Mouse (Mus musculus) forelimb bud, embryonic 11.5 days (tissue): ENCODE measurements around the gene Trpm7.
"Not testable (repeated sequence)": the region's sequence is repeated elsewhere in the genome, so short reads cannot be mapped to it uniquely, and the experiment has no call there.

Experiments used
- DNase-seq: peaks from one replicate; pipeline ENCODE4 v3.0.0-alpha.2; 2012; ENCODE audit warnings: low read depth, low spot score

Gene Trpm7

DNA sequence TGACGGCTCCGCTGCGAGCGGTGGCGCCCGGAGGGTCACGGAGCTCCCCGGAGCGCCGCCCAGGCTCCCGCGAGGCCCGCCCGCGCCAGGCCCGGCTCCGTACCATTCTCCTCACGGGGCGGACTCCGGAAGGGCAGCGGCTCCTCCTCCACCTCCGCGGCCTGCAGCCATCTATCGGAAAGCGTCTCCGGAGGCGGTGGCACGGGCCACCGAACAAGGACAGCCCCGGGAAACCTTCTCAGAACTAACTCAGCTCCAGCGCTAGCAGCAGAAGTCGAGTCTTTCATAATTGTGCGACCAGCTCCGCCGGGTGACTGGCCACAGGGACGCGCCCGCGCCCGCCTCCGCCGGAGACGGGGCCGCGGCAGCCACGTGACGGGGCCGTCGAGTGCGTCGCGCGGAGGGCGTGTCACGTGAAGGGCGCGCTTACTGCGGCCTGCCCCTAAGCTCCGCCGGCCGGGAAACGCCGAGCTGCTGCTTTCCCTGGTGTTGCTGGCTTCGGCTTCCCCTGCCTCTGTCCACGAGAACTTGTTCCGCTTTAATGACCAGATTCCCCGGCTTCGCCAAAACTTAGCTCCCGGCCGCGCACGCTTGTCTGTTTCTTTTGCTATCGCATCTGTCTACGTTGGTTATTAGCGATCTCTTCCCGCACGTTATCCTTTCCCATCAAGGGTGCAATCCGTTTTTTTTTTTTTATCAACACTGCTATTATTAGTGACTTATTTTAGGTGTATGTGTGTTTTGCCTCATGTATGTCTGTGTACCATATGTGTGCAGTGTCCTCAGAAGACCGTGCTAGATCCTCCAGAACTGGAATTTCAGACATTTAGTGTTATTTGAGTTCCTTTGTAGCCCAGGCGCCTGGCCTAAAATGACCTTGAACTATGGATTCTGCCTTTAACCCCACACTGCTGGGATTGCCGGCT is at the start of gene Trpm7:
Gene Trpm7 (minus strand): TSS at position 360 of the 926 bp plus-strand sequence.
- peak; percentile 92 for DNase-seq

DNA sequence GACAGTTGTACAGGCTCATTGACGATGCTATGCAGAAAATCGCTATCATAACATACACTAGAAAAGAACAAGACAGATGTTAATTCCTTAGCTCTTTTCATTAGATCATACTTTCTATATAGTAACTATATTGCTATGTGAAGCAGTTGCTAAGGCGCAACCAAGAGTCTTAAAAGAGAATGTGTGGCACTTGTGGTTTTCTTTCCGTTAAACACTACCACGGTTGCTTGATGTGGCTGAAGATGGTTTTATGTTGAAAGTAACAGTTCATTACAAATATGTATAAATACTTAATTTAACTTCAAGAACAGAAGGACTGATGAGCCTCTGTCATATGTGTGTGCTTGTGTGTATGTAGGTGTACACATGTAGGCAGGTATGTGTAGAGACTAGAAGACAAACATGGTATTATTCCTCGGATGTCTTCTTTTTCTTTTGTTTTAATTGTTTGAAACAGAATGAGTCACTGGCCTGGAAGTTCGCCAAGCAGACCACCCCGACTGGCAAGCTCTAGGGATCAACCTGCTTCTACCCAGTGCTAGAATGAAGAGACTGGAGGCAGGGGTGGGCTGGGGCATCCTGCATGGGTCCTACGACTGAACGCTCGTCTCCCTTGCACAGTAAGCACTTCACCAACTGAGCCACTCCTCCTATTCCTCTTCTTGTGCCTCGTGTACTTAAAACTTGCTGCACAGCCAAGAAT is 44.5 kb upstream of the Trpm7 start:
- no peak for DNase-seq

DNA sequence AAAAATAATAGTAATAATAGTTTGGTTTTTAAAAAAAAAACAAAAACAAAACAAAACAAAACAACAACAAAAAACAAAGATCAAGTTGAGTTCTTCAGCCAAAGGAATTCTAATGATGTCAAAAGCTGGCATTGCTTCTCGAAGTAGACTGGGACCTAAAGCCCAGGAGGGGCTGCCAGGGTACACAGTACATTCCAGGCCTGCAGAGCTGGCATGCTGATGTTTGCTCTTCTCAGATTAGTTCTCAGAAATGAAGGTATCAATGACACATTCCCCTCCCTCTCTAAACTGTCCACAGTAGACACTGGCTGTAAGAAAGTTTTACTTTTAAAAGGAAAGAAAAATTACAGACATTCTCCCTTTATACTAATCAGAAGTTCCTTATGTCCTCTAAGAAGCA is 40.2 kb upstream of the Trpm7 start:
- no peak for DNase-seq

DNA sequence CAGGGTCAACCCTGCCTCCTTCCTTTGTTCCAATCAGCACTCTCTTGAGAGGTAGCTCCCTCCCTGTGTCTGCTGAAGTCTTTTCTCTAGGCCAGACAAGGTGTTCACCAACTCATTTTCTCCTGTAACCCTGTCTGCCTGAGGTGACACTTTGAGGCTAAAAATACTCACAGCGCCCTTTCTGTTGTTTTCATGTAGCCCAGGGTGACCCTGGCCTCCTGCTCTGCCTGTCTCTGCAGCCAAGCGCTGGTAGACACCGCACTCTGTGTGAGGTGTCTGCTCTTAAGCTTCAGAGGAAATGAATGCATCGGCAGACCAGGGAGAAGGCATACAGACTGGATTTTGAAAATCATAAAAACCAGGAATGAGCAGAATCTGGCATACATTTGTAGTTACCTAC is 38.1 kb upstream of the Trpm7 start:
- no peak for DNase-seq

DNA sequence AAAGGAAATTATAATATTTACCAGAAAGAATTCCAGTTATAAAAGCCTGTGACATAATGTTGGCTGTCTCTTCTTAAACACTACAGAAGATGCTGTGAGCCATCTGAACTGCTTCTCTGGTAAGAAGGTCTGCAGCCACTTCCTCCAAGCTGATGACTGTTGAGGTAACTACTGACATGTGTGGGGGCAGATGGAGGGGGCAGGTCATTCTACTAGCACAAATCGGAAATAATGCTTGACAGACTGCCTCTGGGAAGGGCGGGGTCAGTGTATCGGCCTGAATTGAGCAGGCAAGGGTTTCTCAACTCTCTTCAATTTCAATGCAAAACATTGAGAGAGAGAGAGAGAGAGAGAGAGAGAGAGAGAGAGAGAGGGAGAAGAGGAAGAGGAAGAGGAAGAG is 28.1 kb upstream of the Trpm7 start:
- no peak for DNase-seq

DNA sequence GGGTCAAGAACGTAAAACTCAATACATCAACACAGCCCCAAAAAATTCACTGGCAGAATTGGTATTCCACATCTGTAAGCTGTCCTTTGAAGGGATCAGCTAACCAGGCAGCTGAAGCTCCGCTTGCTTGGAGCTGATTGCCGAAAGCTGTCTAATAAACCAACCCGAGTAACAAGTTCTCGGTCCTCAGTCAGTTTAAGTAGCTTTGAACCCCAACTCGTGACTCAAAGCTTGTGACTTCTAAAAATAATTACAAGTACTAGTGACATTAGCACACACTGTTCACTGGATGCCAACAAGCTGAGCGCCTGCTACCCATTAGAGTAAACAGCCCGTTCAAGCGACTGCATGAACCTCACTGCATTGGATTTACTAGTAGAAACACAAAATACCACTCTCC is 21.5 kb upstream of the Trpm7 start:
- no peak for DNase-seq

DNA sequence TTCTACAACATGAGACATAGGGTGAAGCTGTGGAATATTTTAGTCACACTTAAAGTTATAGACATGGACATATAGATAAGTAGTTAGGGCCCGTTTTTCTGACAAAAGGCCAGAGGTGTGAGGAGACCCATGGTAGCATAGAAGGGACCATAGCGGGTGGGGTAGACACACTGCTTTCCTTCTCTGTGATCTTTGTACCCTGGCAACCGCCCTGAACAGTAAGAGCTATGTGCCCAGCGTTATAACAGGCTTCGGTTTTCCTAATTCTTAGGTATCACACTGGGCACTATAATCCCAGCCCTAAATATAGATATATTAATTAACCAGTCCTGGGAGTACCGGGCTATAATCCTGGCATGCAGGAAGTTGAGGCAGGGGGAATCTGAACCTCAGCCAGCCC is 20.9 kb upstream of the Trpm7 start:
- DNase-seq = no peak

DNA sequence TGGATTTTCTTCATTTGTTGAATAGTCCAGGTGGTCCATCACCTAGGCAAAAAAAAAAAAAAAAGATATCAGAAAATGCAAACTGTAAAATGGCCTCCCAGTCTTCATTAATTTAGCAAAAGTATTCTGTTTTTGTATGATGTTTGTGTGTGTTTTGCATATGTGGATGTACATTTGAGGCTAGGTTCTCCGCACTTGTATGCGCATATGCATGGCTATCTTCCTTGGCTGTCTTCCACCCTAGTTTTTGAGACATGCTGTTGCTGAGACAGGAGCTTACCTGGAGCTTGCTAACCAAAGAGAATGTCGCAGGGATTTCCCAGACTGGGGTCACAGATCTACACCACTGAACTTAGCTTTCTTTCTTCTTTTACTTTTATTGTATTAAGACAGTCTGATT is 18.2 kb upstream of the Trpm7 start:
- DNase-seq = no peak

DNA sequence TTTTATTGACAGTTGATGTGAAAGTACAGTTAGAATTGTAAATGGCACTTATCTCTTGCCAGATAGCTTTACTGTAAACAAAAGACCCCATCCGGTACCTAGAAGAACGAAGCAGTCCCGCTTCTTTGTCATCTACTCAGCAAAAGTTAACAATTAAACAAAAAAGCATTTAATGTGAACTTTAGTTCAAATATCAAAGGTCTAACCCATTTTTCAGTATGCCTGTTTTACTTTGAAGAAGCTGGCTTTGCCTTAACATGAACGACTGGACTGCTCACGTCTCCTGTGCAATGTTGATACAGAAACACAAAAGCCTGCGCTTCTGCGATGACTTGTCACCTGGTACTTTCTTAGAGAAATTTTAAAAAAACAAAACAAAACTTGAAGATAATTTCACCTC is 16.3 kb upstream of the Trpm7 start:
- DNase-seq = no peak

DNA sequence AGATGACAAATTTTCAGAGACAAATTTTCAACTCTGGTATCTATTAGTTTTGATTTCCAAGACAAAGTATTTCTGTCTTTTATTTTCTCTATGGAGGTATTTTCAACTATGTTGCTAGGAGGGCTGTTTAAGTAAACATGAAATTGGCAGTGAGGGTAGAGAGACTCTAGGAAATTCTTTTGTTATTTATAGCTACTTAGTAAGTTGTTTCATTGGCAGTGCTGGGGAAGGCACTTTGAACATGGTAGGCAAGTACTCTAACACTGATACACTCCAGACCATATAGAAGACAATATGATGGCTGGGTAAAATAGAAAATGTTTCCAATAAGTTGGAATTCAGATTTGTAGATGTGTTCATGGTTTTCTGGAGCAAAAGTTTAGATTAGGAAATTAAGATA is 15.7 kb upstream of the Trpm7 start:
- DNase-seq = no peak

DNA sequence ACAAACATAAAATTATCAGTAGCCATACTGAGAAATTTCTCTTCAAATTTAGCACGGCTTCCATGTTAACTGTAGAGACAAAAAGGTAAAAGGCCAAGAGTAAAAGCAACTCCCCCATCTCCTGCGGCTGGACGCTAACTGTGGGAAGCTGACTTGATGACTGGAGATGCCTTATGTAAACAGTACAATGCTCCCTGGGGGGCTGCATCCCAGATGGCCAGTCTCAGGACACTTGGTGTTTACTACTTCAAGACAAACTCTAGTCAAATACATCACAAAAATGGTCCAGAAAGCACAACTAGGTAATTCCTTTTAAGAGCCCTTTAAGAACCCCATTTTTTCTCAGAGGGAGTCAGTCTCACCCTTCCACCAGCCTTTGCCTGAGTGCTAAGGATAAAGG is 11.1 kb upstream of the Trpm7 start:
- no peak for DNase-seq

DNA sequence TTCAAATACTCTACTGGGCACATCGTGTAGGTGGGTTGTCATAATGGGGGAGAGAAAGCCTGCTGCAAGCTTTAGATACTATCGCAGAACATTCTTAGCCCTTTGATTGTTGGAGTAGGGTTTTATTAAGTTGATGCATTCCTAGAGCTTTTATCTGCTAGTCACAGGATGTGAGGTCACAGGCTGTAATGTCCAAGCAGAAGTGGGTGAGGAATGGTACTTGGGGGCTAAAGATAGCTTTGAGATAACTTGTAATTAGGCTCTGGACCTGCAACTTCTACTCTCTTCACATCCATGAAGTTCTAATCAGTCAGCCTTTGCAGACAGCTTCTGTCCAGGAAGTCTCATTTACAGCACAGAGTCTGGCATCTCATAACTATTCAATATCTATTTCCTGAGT is 9.8 kb upstream of the Trpm7 start:
- DNase-seq = no peak

DNA sequence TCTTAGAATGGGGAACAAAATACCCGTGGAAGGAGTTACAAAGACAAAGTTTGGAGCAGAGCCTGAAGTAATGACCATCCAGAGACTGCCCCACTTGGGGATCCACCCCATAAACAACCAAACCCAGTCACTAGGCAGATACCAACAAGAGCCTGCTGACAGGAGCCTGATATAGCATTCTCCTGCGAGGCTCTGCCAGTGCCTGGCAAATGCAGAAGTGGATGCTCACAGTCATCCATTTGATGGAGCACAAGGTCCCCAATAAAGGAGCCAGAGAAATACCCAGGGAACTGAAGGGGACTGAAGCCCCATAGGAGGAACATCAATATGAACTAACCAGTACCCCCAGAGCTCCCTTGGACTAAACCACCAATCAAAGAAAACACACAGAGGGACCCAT is 6.7 kb upstream of the Trpm7 start:
- DNase-seq = not testable (repeated sequence)

DNA sequence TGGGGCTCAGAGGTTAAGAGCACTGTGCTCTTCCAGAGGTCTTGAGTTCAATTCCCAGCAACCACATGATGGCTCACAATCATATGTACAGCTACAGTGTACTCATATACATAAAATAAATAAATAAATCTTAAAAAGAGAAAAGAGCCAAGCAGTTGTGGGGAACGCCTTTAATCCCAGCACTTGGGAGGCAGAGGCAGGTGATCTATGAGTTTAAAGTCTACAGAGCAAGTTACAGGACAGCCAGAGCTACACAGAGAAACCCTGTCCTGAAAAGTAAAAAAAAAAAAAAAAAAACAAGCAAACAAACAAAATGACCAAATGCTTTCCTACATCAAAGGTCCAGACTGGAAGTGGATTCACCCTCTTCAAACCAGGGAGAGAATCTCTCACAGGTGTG is 2.0 kb upstream of the Trpm7 start:
- DNase-seq = no peak

DNA sequence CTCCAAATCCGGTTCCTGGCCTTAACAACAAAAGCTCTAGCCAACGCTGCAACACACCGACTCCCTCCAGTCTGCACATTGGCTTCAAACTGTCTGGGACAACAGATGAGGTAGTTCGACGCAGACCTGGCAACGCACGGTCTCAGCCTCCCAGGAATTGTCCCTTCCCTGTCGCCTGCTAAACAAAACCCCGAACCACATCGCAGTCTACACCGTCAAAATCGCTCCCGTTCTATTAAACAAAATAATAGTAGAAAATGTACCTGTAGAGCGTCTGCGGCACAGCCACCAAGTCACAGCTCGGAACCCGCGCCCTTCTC is 554 bp downstream of the Trpm7 start:
- peak; percentile 51 for DNase-seq

DNA sequence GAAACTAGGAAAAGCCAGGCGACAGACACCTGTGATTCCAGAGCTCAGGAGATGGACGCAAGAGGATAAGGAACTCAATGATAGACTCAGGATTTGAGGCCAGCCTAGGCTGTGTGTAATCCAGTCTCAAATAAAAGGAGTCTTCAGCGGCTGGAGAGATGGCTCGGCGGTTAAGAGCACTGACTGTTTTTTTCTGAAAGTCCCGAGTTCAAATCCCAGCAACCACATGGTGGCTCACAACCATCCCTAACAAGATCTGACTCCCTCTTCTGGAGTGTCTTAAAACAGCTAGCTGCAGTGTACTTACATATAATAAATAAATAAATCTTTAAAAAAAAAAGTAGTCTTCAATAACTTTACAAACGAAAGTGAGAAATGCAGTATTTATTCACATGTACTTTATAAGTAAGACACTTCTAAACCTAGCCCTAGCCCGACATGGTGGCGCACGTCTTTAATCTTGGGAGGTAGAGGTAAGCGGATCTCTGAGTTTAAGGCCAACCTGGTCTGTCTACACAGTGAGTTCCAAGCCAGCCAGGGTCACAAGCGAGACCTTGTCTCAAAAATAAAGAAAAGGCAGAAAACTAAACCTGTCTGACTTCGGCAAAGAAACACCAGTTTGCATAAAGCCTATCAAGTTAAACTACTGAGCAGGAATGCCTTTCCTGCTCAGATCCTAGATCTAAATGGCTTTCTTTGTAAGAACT is 1.1 kb downstream of the Trpm7 start:
- DNase-seq = peak; percentile 4

DNA sequence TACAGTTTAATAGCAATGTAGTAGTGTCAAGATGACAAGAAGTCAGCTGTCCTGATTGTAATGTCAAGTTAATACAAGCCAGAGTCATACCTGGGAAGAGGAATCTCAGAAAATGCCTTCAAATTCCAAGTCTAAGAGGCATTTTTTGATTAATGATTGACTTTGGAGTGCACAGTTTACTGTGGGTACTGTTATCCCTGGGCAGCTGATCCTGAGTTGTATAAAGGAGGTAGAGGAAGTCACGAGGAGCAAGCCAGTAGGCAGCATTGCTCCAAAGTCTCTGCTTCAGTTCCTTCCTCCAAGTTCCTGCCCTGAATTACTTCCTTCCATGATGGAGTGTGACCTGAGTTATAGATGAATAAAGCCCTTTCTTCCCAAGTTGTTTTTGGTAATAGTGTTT is 9.7 kb downstream of the Trpm7 start:
- no peak for DNase-seq

DNA sequence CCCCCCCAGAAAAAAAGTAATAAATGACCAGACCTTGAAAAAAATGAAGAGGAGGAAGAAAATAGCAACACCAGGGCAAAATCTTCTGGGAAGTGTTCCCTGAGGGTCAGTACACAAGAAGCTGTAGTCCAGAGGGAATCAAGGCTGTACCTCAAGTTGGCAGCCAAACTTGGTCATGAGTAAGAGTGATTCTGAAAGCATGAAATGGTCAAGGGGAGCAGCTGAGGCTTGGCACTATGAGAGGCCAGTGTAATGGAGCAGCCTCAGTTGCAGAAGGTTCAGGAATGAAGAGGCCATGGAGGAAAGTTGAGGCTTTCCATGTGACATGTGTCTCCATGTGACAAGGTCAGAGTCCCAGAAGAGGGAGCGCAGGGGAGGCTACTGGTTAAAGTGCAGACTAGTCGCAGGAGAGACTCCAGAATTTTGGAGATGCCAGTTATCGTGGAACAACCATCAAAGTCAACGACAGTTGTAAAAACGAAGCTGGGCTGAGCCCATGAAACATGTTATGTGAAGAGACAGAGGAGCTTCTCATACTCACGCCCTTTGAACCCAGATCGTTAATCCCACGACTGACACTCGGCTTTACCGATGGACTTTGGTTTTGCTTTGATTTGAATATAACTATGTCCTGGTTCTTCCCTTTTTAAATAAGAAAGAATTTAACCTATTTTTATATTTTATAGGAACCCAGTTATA is 10.4 kb downstream of the Trpm7 start:
- no peak for DNase-seq

DNA sequence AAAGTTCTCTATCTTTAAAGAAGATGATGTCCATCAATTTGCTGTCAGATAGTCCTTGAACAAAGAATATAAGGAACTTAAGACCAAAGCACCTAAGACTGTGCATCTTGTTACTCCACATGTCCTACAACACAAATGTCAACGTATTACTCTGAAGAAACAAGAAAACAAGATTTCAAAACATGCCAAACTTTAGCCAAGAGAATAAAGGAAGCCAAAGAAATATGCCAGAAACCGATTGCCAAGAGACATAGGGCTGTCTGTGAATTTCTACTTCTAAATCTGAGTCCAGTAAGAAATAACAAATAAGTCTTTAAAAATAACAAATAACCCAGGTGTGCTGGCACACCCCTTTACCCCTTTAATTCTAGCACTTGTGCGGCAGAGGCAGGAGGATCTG is 11.0 kb downstream of the Trpm7 start:
- DNase-seq = no peak

DNA sequence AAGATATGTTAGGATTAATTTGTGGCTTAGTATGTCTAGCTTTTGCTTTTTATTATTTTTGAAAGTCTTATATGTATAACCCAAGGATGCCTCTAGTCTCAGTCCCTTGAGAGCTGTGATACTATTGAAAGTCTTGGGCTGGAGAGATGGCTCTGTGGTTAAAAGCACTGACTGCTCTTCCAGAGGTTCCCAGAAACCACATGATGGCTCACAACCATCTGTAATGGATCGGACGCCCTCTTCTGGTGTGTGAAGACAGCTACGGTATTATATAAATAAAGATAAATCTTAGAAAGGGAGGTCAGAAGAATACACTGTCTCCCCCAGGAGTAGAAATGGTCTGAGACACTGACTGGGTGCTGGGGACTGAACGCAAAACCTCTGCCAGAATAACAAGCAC is 31.3 kb downstream of the Trpm7 start:
- no peak for DNase-seq

DNA sequence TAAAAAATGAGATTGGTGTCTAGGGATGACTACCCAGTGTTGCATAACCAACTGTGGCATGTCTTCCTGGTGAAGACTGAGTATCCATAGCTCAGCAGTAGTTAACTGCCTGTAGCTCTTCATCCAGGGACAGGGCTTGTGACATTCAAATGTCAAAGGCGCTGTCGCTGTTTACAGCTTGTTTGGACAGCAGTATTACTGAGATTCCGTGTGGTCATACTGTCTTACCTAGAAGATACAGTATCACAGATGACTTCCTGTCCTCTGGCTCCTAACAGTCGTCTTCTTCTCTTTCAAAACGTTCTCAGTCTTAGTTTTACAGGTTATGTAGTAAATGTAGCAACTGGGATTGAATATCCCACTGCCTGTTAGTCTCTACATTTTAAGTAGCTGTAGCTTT is 37.2 kb downstream of the Trpm7 start:
- no peak for DNase-seq

DNA sequence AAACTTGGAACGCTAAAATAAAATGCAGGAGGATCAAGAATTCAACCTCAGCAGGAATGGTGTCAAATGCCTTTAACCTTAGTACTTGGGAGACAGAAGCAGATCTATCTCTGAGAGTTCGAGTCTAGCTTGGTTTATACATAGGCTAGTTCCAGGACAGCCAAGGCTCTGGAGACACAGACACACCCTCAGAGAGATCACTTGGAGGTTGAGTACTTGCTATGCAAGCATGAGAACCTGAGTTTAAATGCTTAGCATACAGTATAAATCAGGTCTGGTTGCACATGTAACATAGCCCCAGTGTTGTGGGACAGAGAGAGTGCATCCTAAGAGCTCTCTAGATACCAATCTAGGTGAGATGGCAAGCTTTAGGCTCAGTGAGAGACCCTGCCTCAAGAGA is 58.6 kb downstream of the Trpm7 start:
- no peak for DNase-seq
